Mouse (Mus musculus): ENCODE results near the gene Rab7. TPM values are rescaled to one million over a fixed set of nuclear protein-coding genes. Genes with fewer than 3 reads are reported as not detected.

Rab7 gene
- polyA plus RNA-seq (2016; fragmentation: Nextera tagmentation; extraction: Ambion mirVana), result 206 and 208 TPM in 2 replicates

- under 1% methylated on average over 82 of the region's 82 CpGs for WGBS
- H3K27ac ChIP-seq, result peak within 1 kb of the TSS; percentile 93
- peaks cover 16% of the 10 kb centered on the region for H3K4me1 ChIP-seq
- H3K9me3 ChIP-seq (replicated peaks), result no peaks in the 10 kb centered on the region
- peak within 1 kb of the TSS; percentile 98 for H3K4me3 ChIP-seq
- peaks cover 9% of the 10 kb centered on the region; the same call in 1 of the 2 replicates for H3K36me3 ChIP-seq
- DNase-seq (ENCODE audit: low spot score), result peak; percentile 96
- H3K27me3 ChIP-seq (ENCODE audit: low read depth, poor library complexity, severe bottlenecking), result no peaks in the 10 kb centered on the region; the same call in 1 of the 2 replicates
Measured at GRCm38 (mm10) chr6:88044577-88045405, at the start of gene Rab7. Gene Rab7 (minus strand): TSS chr6:88045270.

DNA sequence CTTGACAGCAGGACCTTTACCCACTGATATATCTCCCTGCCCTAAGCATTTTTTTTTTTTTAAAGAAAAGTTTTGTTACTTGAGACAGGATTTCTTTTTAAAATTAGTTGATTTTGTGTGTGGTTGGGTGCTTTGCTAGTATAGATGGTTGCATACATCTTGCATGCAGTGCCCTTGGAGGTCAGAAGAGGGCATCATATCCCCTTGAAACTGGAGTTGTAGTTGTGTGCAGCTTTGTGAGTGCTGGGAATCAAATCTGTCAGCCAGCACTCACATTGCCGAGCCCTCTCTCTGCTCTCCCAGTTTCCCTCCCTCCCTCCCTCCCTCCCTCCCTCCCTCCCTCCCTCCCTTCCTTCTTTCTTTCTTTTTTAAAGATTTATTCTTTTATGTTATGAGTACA is 43.9 kb upstream of the Rab7 start:
- H3K27me3 ChIP-seq (ENCODE audit: low read depth, poor library complexity, severe bottlenecking), result no peaks in the 10 kb centered on the region
- WGBS, result 83% methylated on average over 1 of the region's 1 CpGs
- no peaks in the 10 kb centered on the region for H3K9me3 ChIP-seq (replicated peaks)
- no peak overlapping the region for H3K27ac ChIP-seq
- peaks cover 71% of the 10 kb centered on the region for H3K36me3 ChIP-seq
- no peak overlapping the region for H3K4me3 ChIP-seq
- DNase-seq (ENCODE audit: low spot score), result no peak
- peaks cover 15% of the 10 kb centered on the region for H3K4me1 ChIP-seq

DNA sequence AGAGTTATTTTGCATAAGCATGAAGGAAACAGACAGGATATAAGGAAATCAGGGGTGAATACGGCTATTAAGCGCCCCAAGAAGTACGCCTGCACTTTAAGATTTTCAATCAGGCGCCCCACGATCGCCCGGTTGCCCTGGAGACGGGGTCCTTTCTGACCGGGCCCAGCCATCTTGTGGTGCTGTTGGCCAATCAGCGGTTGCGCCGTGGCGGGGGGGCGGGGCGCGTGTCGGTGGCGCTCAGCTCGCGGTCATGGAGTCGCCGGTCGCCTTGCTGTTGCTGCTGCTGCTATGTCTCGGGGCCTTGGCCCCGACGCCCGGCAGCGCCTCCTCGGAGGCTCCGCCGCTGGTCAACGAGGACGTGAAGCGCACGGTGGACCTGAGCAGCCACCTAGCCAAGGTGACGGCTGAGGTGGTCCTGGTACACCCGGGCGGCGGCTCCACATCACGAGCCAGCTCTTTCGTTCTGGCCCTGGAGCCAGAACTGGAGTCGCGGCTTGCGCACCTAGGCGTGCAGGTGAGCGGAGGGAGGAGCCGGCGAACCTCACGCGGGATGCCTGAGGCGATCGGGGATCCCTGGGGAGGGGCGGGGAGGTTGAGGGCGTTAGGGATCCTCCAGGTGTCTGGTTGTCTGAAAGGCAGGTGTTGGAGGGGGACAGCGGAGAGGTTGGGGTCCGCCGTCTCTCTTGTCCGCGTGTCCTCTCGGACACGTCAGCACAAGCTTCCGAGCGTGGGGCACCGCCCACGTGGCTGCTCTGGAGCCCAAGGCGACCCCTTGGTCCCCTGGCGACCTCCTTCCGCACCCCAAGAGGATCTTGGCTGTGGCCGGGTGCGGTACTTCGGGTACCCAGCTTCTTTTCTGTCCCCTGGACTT is 39.4 kb upstream of the Rab7 start, which contains the start of gene Rpn1:
Gene Rpn1, plus strand, starts transcription at position 205 of the 874 bp plus-strand sequence.
- Histone ChIP-seq H3K36me3 (peaks cover 27% of the 10 kb centered on the region), H3K27ac (peak within 1 kb of the TSS; percentile 94), H3K4me1 (peaks cover 18% of the 10 kb centered on the region), H3K27me3 (ENCODE audit: low read depth, poor library complexity, severe bottlenecking) (peaks cover 11% of the 10 kb centered on the region), H3K4me3 (peak within 1 kb of the TSS; percentile 99), H3K9me3 (replicated peaks) (no peaks in the 10 kb centered on the region)
- WGBS, result under 1% methylated on average over 70 of the region's 71 CpGs
- peak; percentile 99 for DNase-seq (ENCODE audit: low spot score)

GRCm38 (mm10) chr6:88083672-88084071 is 38.6 kb upstream of the Rab7 start:
- peaks cover 18% of the 10 kb centered on the region for H3K27me3 ChIP-seq (ENCODE audit: low read depth, poor library complexity, severe bottlenecking)
- peak overlapping the region; percentile 99 for H3K4me3 ChIP-seq
- peaks cover 18% of the 10 kb centered on the region for H3K4me1 ChIP-seq
- no peaks in the 10 kb centered on the region for H3K9me3 ChIP-seq (replicated peaks)
- no peak for DNase-seq (ENCODE audit: low spot score)
- peaks cover 18% of the 10 kb centered on the region for H3K36me3 ChIP-seq
- H3K27ac ChIP-seq, result peak overlapping the region; percentile 94
- 70% methylated on average over 3 of the region's 3 CpGs for WGBS

- WGBS, result 87% methylated on average over 7 of the region's 7 CpGs
- Histone ChIP-seq H3K27ac (no peak overlapping the region), H3K4me1 (peaks cover 18% of the 10 kb centered on the region), H3K36me3 (peaks cover 12% of the 10 kb centered on the region), H3K9me3 (replicated peaks) (no peaks in the 10 kb centered on the region), H3K27me3 (ENCODE audit: low read depth, poor library complexity, severe bottlenecking) (peaks cover 20% of the 10 kb centered on the region), H3K4me3 (no peak overlapping the region)
- no peak for DNase-seq (ENCODE audit: low spot score)
Measured at GRCm38 (mm10) chr6:88083095-88083494, 38.0 kb upstream of the Rab7 start.

DNA sequence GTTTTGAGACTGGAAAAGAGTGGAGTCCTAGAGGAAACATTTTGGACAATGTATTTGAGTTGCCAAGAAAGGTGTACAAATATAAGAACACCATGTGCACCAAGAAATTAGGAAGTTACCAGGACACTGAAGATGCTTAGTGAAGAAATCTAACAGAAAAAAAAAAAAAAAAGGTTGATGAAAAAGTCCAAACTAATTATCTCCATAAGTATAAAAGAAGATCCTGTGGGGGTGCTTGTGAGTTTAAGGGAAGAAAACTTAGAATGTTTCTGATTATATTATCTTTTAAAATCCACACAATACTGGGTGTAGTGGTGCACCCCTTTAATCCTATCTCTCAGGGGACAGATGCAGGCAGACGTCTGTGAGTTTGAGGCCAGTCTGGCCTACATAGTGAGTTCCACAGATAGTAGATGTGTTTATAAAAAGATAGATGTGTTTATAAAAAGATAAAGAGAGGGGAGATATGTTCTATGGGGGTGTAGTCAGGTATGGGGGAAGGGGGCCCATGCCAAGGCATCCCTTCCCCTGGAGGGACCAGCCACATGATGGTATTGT is 31.0 kb upstream of the Rab7 start:
- WGBS, result 90% methylated on average over 1 of the region's 1 CpGs
- H3K4me1 ChIP-seq, result peaks cover 5% of the 10 kb centered on the region; the same call in 1 of the 2 replicates
- no peak overlapping the region for H3K27ac ChIP-seq
- H3K27me3 ChIP-seq (ENCODE audit: low read depth, poor library complexity, severe bottlenecking), result peaks cover 30% of the 10 kb centered on the region
- H3K36me3 ChIP-seq, result no peaks in the 10 kb centered on the region
- H3K9me3 ChIP-seq (replicated peaks), result no peaks in the 10 kb centered on the region
- H3K4me3 ChIP-seq, result no peak overlapping the region
- DNase-seq (ENCODE audit: low spot score), result no peak

DNA sequence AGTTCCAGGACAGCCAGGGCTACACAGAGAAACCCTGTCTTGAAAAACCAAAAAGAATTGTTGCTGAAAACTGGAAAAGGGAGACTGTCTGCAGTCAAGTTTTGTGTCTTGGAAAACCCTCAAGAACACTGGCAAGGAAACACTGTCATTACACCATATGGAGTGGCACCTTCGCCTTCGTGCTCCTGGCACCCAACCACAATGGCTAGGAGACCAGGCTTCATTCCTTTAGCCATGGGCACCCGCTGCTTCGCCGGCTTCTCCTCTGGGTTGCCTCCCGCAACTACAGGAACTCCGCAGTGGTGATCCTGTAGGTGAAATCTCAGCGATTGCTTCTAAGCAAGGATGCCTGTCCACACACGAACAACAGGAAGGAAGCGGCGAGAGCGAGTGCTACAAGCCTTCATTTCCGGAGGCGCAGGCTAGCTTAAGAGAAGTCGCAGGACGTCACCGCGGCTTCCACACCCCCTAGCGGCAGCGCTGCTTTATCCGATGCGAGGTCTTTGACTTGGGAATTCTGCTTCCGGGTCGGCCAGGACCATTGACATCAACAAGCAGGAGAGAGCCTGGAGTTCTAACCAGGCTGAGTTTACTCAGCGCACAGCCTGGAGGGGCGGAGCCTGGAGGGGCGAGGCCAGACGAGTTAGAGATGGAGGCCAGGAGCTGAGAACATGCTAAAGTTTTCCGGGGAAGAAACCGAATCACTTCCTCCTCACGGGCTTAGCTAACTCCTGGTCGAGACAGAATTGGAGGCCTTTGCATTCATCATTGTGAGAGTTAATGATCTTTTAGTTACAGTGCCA is 29.9 kb upstream of the Rab7 start:
- Histone ChIP-seq H3K4me3 (peak overlapping the region; percentile 58), H3K36me3 (no peaks in the 10 kb centered on the region), H3K4me1 (peaks cover 5% of the 10 kb centered on the region; the same call in 1 of the 2 replicates), H3K9me3 (replicated peaks) (no peaks in the 10 kb centered on the region), H3K27ac (peak overlapping the region; percentile 95), H3K27me3 (ENCODE audit: low read depth, poor library complexity, severe bottlenecking) (peaks cover 23% of the 10 kb centered on the region; the same call in 1 of the 2 replicates)
- DNase-seq (ENCODE audit: low spot score), result peak; percentile 97
- WGBS, result 6% methylated on average over 32 of the region's 32 CpGs

DNA sequence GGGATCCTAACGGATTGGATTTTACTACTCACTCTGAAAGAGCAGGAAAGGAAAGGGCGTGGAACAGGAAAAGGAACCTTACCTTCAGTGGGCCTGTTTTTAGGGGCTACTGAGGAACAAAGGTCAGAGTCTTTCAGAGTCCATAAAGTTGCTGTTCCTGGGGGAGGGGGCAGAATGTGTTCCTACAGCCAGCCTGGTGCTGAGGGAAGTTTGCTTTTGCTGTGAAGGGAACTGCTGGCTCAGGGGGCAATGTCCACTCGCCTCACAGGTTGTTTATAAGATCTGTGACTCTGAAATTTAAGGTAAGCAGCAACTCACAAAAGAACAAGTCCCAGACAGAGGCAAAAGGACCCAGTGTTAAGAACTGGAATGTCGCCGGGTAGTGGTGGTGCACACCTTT is 26.1 kb upstream of the Rab7 start:
- Histone ChIP-seq H3K27ac (no peak overlapping the region), H3K9me3 (replicated peaks) (no peaks in the 10 kb centered on the region), H3K4me3 (no peak overlapping the region), H3K27me3 (ENCODE audit: low read depth, poor library complexity, severe bottlenecking) (no peaks in the 10 kb centered on the region), H3K36me3 (no peaks in the 10 kb centered on the region), H3K4me1 (peaks cover 5% of the 10 kb centered on the region; the same call in 1 of the 2 replicates)
- DNase-seq (ENCODE audit: low spot score), result no peak
- WGBS, result 81% methylated on average over 5 of the region's 5 CpGs

GRCm38 (mm10) chr6:88070468-88070867 is 25.4 kb upstream of the Rab7 start:
- H3K27me3 ChIP-seq (ENCODE audit: low read depth, poor library complexity, severe bottlenecking), result no peaks in the 10 kb centered on the region

DNA sequence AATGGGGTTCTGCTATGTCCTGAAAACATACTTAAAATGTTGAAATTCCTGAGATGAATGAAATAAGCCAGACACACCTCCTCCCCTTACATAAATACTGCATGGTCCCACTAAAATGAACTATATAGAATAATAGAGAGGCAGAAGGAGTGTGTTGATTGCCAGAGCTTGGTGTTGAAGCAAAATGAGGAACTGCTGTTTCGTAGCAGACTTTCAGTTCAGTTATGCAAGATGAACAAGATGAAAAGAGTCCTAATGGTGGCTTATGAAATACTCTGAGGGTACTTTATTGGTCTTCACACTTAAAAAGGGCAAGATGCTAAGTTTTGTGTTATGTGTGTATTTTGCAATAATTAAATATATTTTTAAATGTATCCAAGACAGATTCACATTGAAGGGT is 23.7 kb upstream of the Rab7 start:
- H3K9me3 ChIP-seq (replicated peaks), result no peaks in the 10 kb centered on the region
- WGBS, result 93% methylated on average over 1 of the region's 1 CpGs
- no peak overlapping the region for H3K27ac ChIP-seq

More at GRCm38 (mm10) chr6:88070468-88070867, 25.4 kb upstream of the Rab7 start:
- Histone ChIP-seq H3K27ac (no peak overlapping the region), H3K36me3 (no peaks in the 10 kb centered on the region), H3K9me3 (replicated peaks) (no peaks in the 10 kb centered on the region), H3K4me1 (peaks cover 5% of the 10 kb centered on the region; the same call in 1 of the 2 replicates), H3K4me3 (no peak overlapping the region)
- 85% methylated on average over 6 of the region's 6 CpGs for WGBS
- no peak for DNase-seq (ENCODE audit: low spot score)

GRCm38 (mm10) chr6:88067722-88068121 is 22.7 kb upstream of the Rab7 start:
- no peak overlapping the region for H3K27ac ChIP-seq
- no peaks in the 10 kb centered on the region for H3K4me1 ChIP-seq
- no peaks in the 10 kb centered on the region for H3K36me3 ChIP-seq
- 0 out of 2 replicates have a peak, but pooled peaks cover 4% of the 10 kb centered on the region for H3K27me3 ChIP-seq (ENCODE audit: low read depth, poor library complexity, severe bottlenecking)
- no peaks in the 10 kb centered on the region for H3K9me3 ChIP-seq (replicated peaks)
- H3K4me3 ChIP-seq, result no peak overlapping the region
- DNase-seq (ENCODE audit: low spot score), result no peak
- WGBS, result 61% methylated on average over 3 of the region's 3 CpGs

More for the DNA sequence above, 23.7 kb upstream of the Rab7 start:
- H3K4me3 ChIP-seq, result no peak overlapping the region
- H3K36me3 ChIP-seq, result no peaks in the 10 kb centered on the region
- H3K27me3 ChIP-seq (ENCODE audit: low read depth, poor library complexity, severe bottlenecking), result 0 out of 2 replicates have a peak, but pooled peaks cover 4% of the 10 kb centered on the region
- no peaks in the 10 kb centered on the region for H3K4me1 ChIP-seq
- no peak for DNase-seq (ENCODE audit: low spot score)

GRCm38 (mm10) chr6:88065968-88066367 is 20.9 kb upstream of the Rab7 start:
- Histone ChIP-seq H3K36me3 (no peaks in the 10 kb centered on the region), H3K9me3 (replicated peaks) (no peaks in the 10 kb centered on the region), H3K4me1 (no peaks in the 10 kb centered on the region), H3K4me3 (no peak overlapping the region), H3K27me3 (ENCODE audit: low read depth, poor library complexity, severe bottlenecking) (0 out of 2 replicates have a peak, but pooled peaks cover 4% of the 10 kb centered on the region), H3K27ac (no peak overlapping the region)
- WGBS, result 78% methylated on average over 3 of the region's 3 CpGs
- DNase-seq (ENCODE audit: low spot score), result no peak
